Mouse (Mus musculus) liver, embryonic 15.5 days (tissue): ENCODE measurements around the gene Arhgap29. TPM values are rescaled to one million over a fixed set of nuclear protein-coding genes. Genes with fewer than 3 reads are reported as not detected.

Experiments
- ATAC-seq: fragments of 200-750 bp; cut with Nextera tagmentation; 2 replicates; pipeline ENCODE4 v1.8.0; 2017; ENCODE audit warnings: moderate number of reproducible peaks, mild to moderate bottlenecking, moderate library complexity; ENCODE audit not compliant: insufficient read depth
- H3K27ac ChIP-seq: fragments of 300-500 bp; sonication (generic); replicated peaks from 2 replicates; pipeline ENCODE4 v1.5.1; 2015; ENCODE audit warnings: mild to moderate bottlenecking, inconsistent platforms
- H3K27me3 ChIP-seq: fragments of 300-500 bp; sonication (generic); 2 replicates; pipeline ENCODE4 v1.6.1; 2015; ENCODE audit warnings: mild to moderate bottlenecking, inconsistent platforms
- H3K36me3 ChIP-seq: fragments of 300-500 bp; sonication (generic); replicated peaks from 2 replicates; pipeline ENCODE4 v1.6.1; 2015; ENCODE audit warnings: moderate library complexity, mild to moderate bottlenecking, inconsistent platforms
- H3K4me1 ChIP-seq: fragments of 300-500 bp; sonication (generic); replicated peaks from 2 replicates; pipeline ENCODE4 v1.6.1; 2015; ENCODE audit warnings: inconsistent platforms
- H3K4me2 ChIP-seq: fragments of 300-500 bp; sonication (generic); 2 replicates; pipeline ENCODE4 v1.6.1; 2015; ENCODE audit warnings: moderate library complexity, mild to moderate bottlenecking, inconsistent platforms
- H3K4me3 ChIP-seq: fragments of 300-500 bp; sonication (generic); replicated peaks from 2 replicates; pipeline ENCODE4 v1.5.1; 2015; ENCODE audit warnings: mild to moderate bottlenecking, inconsistent platforms
- H3K9ac ChIP-seq: fragments of 300-500 bp; sonication (generic); 2 replicates; pipeline ENCODE4 v1.6.1; 2015; ENCODE audit warnings: moderate library complexity, mild to moderate bottlenecking, inconsistent platforms
- H3K9me3 ChIP-seq: fragments of 300-500 bp; sonication (generic); replicated peaks from 2 replicates; pipeline ENCODE4 v1.6.1; 2016; ENCODE audit warnings: inconsistent platforms
- WGBS: fragments of 180-500 bp; shearing (Covaris S2); methylation state at CpG from one replicate; pipeline ENCODE4 v1.1.7; 2015; ENCODE audit warnings: mixed read lengths; ENCODE audit not compliant: insufficient replicate concordance; 5-methylcytosine and 5-hydroxymethylcytosine counted together
- polyA plus RNA-seq: library from polyadenylated mRNA; unstranded; fragments of >200 nt; fragmentation: Nextera tagmentation; extraction: Ambion mirVana; gene quantifications from 2 replicates; pipeline ENCODE4 v1.2.1, GENCODE M21; 2015

Arhgap29 gene
- polyA plus RNA-seq, 1 experiment from 2014 or later, result 5.4 TPM

GRCm38 (mm10) chr3:121964173-121964572, 11.8 kb downstream of the Arhgap29 start:
- Histone ChIP-seq H3K9ac (no peak overlapping the region), H3K4me1 (peaks cover 17% of the 10 kb centered on the region), H3K27ac (no peak overlapping the region), H3K9me3 (no peaks in the 10 kb centered on the region), H3K4me2 (no peak overlapping the region), H3K27me3 (no peaks in the 10 kb centered on the region), H3K36me3 (no peaks in the 10 kb centered on the region), H3K4me3 (no peak overlapping the region)
- ATAC-seq, result no peak

DNA sequence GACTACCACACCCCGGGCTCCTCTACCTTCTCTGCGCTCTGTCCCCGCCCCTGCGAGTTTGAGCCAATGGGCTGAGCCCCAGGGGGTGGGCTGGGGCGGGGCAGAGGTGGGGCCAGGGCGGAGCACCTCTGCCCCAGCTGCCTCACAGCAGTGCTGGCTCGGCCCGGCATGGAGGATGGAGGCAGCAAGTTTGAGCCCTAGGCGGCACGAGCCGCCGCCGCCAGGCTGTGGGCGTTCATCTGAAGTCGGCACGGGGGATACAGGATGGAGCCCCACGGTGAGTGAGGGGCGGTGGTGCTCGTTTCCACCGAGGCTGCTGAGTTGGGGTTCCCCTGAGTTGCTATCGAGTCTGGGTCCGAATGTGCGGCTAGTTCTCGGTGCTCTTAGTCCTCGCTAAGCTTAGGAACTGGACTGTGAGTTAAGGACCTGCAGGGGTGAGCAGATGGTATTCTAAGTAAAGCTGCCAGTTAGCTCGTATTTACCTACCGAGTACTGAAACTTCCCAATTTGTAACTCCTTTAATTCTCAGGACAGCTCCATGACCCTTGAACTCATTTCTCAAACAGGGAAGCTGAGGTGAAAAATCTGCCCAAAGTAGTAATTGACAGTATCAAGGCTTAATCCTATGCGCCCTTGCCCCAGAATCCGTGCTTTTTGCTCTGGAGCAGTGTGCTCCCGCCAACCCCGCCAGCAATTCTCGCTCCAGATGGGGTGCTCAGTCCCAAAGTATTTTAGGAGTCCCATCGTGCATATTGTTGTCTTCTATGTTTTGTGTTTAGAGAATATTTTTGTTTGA, 15.5 kb downstream of the Arhgap29 start:
- Histone ChIP-seq H3K36me3 (no peaks in the 10 kb centered on the region), H3K9ac (peak overlapping the region; percentile 51), H3K4me3 (peak overlapping the region; percentile 65), H3K4me1 (peaks cover 17% of the 10 kb centered on the region), H3K4me2 (peak overlapping the region; percentile 83), H3K27ac (no peak overlapping the region), H3K27me3 (no peaks in the 10 kb centered on the region), H3K9me3 (no peaks in the 10 kb centered on the region)
- peak; percentile 100 for ATAC-seq
- WGBS, result under 1% methylated on average over 33 of the region's 33 CpGs

- ATAC-seq, result no peak
- H3K27ac ChIP-seq, result no peak overlapping the region
These were observed 16.3 kb downstream of the Arhgap29 start for GRCm38 (mm10) chr3:121968621-121969020.

DNA sequence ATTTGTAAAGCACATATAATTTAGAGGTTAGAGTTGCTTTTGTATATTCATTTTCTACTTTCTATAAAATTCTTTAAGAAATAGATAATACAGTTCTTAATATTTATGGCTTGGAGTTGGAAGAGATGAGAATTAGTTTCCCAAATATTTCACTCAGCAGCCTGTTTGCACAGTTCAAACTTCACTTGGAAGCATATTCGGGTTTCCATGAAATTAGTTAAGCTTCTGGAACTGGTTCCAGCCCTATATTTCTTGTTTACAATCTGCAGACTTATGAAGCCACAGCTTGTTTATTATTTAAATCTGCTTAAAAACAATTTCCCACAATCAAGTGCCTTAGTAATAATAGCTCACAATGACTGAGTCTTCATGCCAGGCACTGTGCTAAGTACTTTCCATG, 17.1 kb downstream of the Arhgap29 start:
- peak overlapping the region; percentile 83 for H3K4me2 ChIP-seq
- no peaks in the 10 kb centered on the region for H3K9me3 ChIP-seq
- H3K4me1 ChIP-seq, result peaks cover 17% of the 10 kb centered on the region
- H3K27me3 ChIP-seq, result no peaks in the 10 kb centered on the region
- no peaks in the 10 kb centered on the region for H3K36me3 ChIP-seq
- no peak for ATAC-seq
- H3K4me3 ChIP-seq, result no peak overlapping the region
- H3K9ac ChIP-seq, result no peak overlapping the region
- no peak overlapping the region for H3K27ac ChIP-seq
- 35% methylated on average over 1 of the region's 1 CpGs for WGBS

More at GRCm38 (mm10) chr3:121968621-121969020, 16.3 kb downstream of the Arhgap29 start:
- Histone ChIP-seq H3K27me3 (no peaks in the 10 kb centered on the region), H3K9me3 (no peaks in the 10 kb centered on the region), H3K9ac (0 out of 2 replicates have a peak overlapping the region, but pooled peaks have one; percentile 1), H3K4me3 (peak overlapping the region; percentile 65), H3K4me1 (peaks cover 17% of the 10 kb centered on the region), H3K36me3 (no peaks in the 10 kb centered on the region), H3K4me2 (peak overlapping the region; percentile 83)
- WGBS, result 11% methylated on average over 8 of the region's 8 CpGs

- 56% methylated on average over 5 of the region's 5 CpGs for WGBS
- H3K9ac ChIP-seq, result no peak overlapping the region
- H3K27me3 ChIP-seq, result no peaks in the 10 kb centered on the region
- no peak overlapping the region for H3K4me2 ChIP-seq
- peaks cover 5% of the 10 kb centered on the region; the same call in 1 of the 2 replicates for H3K4me1 ChIP-seq
- no peak overlapping the region for H3K4me3 ChIP-seq
- H3K9me3 ChIP-seq, result no peaks in the 10 kb centered on the region
- no peak for ATAC-seq
- no peaks in the 10 kb centered on the region for H3K36me3 ChIP-seq
- no peak overlapping the region for H3K27ac ChIP-seq
These were observed 21.4 kb downstream of the Arhgap29 start for GRCm38 (mm10) chr3:121973761-121974160.

GRCm38 (mm10) chr3:121975381-121975780, 23.0 kb downstream of the Arhgap29 start:
- H3K27me3 ChIP-seq, result no peaks in the 10 kb centered on the region
- no peak overlapping the region for H3K4me2 ChIP-seq
- H3K36me3 ChIP-seq, result no peaks in the 10 kb centered on the region
- no peak overlapping the region for H3K4me3 ChIP-seq
- no peak overlapping the region for H3K9ac ChIP-seq
- no peak for ATAC-seq
- peaks cover 5% of the 10 kb centered on the region; the same call in 1 of the 2 replicates for H3K4me1 ChIP-seq
- WGBS, result 69% methylated on average over 3 of the region's 3 CpGs
- H3K9me3 ChIP-seq, result no peaks in the 10 kb centered on the region
- no peak overlapping the region for H3K27ac ChIP-seq

DNA sequence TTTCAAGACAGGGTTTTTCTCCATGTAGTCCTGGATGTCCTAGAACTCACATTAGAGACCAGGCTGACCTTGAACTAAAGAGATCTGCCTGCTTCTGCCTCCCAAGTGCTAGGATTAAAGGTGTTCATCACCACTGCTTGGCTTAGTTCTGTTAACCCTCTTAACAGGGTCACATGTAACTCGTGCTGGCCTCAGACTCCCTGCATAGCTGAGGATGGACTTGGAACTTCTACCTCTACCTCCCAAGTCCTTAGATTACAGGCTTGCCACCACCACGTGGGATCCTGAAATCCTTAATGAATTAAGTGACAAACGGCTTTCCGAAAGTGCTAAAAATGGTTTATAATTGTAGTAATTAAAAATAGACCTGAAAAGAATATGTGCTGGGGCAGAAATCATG, 29.0 kb downstream of the Arhgap29 start:
- no peak overlapping the region for H3K27ac ChIP-seq
- no peaks in the 10 kb centered on the region for H3K9me3 ChIP-seq
- H3K4me1 ChIP-seq, result peaks cover 5% of the 10 kb centered on the region; the same call in 1 of the 2 replicates
- no peak overlapping the region for H3K4me2 ChIP-seq
- no peaks in the 10 kb centered on the region for H3K36me3 ChIP-seq
- no peaks in the 10 kb centered on the region for H3K27me3 ChIP-seq
- H3K9ac ChIP-seq, result no peak overlapping the region
- 67% methylated on average over 4 of the region's 4 CpGs for WGBS
- ATAC-seq, result no peak
- no peak overlapping the region for H3K4me3 ChIP-seq

GRCm38 (mm10) chr3:121982450-121982849, 30.1 kb downstream of the Arhgap29 start:
- peaks cover 4% of the 10 kb centered on the region; the same call in 1 of the 2 replicates for H3K4me1 ChIP-seq
- no peaks in the 10 kb centered on the region for H3K9me3 ChIP-seq
- no peaks in the 10 kb centered on the region for H3K27me3 ChIP-seq
- H3K36me3 ChIP-seq, result no peaks in the 10 kb centered on the region
- 28% methylated on average over 4 of the region's 4 CpGs for WGBS
- H3K27ac ChIP-seq, result no peak overlapping the region
- no peak for ATAC-seq
- no peak overlapping the region for H3K9ac ChIP-seq
- no peak overlapping the region for H3K4me3 ChIP-seq
- H3K4me2 ChIP-seq, result no peak overlapping the region

DNA sequence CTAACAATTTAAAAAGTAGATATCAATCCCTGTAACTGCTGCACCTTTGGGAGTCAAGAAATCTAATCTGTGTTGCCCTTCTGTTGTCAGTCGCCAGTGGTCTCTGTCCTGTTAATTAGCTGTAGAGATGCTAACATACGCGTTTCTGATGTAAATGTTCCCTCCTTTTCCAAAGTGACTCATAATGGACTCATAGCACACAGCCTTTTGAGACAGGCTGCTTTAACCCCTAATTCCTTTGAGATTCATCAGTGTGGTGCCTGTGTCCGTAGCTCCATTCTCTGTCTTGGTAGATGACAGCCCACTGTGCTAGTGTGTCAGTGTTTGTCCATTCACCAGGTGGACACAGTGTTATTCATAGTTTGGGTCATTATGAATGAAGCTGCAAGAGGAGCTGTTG, 42.8 kb downstream of the Arhgap29 start:
- Histone ChIP-seq H3K36me3 (peaks cover 7% of the 10 kb centered on the region; the same call in 1 of the 2 replicates), H3K4me1 (no peaks in the 10 kb centered on the region), H3K27ac (no peak overlapping the region), H3K27me3 (no peaks in the 10 kb centered on the region), H3K9ac (no peak overlapping the region), H3K9me3 (no peaks in the 10 kb centered on the region), H3K4me3 (no peak overlapping the region), H3K4me2 (no peak overlapping the region)
- WGBS, result 72% methylated on average over 4 of the region's 4 CpGs
- no peak for ATAC-seq

DNA sequence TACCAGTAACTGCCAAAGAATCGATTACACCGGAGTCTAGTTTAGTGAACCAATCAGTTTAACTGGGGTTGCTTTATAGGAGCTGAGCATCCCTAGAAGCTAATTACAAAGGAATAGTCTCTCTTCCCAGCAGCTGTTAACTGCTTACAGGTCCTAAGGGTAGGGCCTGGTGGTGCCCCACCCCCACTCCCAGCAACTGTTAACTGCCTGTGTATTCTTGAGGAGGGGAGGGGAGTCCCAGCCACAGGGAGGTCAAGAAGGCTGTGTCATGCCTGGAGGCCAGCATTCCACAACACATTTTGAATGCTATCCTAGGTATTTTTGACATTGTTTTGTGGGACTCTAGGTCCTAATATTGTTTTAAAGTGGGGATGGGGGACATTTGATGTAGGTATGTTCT, 47.6 kb downstream of the Arhgap29 start:
- Histone ChIP-seq H3K9ac (no peak overlapping the region), H3K36me3 (no peaks in the 10 kb centered on the region), H3K4me3 (no peak overlapping the region), H3K4me2 (no peak overlapping the region), H3K9me3 (no peaks in the 10 kb centered on the region), H3K4me1 (no peaks in the 10 kb centered on the region), H3K27me3 (no peaks in the 10 kb centered on the region), H3K27ac (no peak overlapping the region)
- 77% methylated on average over 2 of the region's 2 CpGs for WGBS
- ATAC-seq, result no peak

DNA sequence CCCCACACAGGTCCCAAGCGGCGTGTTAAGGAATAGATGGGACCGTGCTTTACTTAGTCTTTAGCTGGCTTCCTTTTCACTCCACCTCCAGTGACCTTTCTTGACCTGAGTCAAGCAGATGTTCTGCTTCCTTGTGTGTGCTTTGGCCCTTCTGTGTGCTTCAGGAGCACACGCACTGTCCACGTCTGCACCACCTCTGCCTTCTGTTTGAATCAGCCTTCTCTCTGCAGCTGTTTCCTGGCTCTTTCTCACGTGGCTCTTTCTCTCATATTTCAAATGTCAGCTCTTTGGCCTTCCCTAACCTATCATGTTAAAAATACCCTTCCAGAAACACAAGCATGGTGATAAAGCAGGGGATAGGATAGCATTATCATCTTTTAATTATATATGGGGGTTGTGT, 49.2 kb downstream of the Arhgap29 start:
- no peak overlapping the region for H3K4me3 ChIP-seq
- ATAC-seq, result no peak
- H3K27ac ChIP-seq, result no peak overlapping the region
- no peaks in the 10 kb centered on the region for H3K36me3 ChIP-seq
- H3K9me3 ChIP-seq, result no peaks in the 10 kb centered on the region
- H3K4me2 ChIP-seq, result no peak overlapping the region
- no peaks in the 10 kb centered on the region for H3K27me3 ChIP-seq
- no peaks in the 10 kb centered on the region for H3K4me1 ChIP-seq
- 62% methylated on average over 6 of the region's 6 CpGs for WGBS
- H3K9ac ChIP-seq, result no peak overlapping the region

DNA sequence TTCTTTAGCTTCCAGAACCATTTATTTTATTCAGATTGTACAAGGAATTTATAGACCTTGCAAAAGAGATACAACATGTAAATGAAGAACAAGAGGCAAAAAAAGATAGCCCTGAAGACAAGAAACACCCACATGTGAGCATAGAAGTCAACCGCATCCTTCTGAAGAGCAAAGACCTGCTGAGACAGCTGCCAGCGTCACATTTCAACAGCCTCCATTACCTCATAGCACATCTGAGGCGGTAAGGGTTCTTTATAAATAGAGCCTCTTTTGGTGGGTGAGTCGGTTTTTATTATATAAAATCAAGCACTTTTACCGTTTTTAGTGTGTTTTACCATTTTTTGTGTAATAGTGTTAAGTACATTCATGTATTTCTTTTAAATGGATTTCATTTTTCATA, 57.5 kb downstream of the Arhgap29 start:
- Histone ChIP-seq H3K27me3 (no peaks in the 10 kb centered on the region), H3K4me3 (no peak overlapping the region), H3K4me2 (no peak overlapping the region), H3K9me3 (no peaks in the 10 kb centered on the region), H3K27ac (no peak overlapping the region), H3K9ac (no peak overlapping the region), H3K36me3 (peaks cover 13% of the 10 kb centered on the region), H3K4me1 (no peaks in the 10 kb centered on the region)
- ATAC-seq, result no peak
- 72% methylated on average over 5 of the region's 5 CpGs for WGBS
